Mouse (Mus musculus) midbrain, embryonic 10.5 days (tissue): ENCODE measurements around the gene Gng2. TPM values are rescaled to one million over a fixed set of nuclear protein-coding genes. Genes with fewer than 3 reads are reported as not detected.

Source experiments
- DNase-seq: peaks from one replicate; pipeline ENCODE4 v3.0.0-alpha.2; 2017; ENCODE audit warnings: low spot score
- H3K27ac ChIP-seq: fragments of 300-500 bp; sonication (generic); replicated peaks from 2 replicates; pipeline ENCODE4 v1.5.1; 2016; ENCODE audit warnings: mild to moderate bottlenecking
- H3K27me3 ChIP-seq: fragments of 300-500 bp; sonication (generic); 2 replicates; pipeline ENCODE4 v1.6.1; 2016; ENCODE audit warnings: low read depth, mild to moderate bottlenecking; ENCODE audit not compliant: poor library complexity, severe bottlenecking
- H3K36me3 ChIP-seq: fragments of 300-500 bp; sonication (generic); 2 replicates; pipeline ENCODE4 v1.6.1; 2016; ENCODE audit warnings: mild to moderate bottlenecking, moderate library complexity
- H3K4me1 ChIP-seq: fragments of 300-500 bp; sonication (generic); 2 replicates; pipeline ENCODE4 v1.6.1; 2016
- H3K4me3 ChIP-seq: fragments of 300-500 bp; sonication (generic); 2 replicates; pipeline ENCODE4 v1.5.1; 2016; ENCODE audit warnings: mild to moderate bottlenecking, moderate library complexity
- H3K9me3 ChIP-seq: fragments of 300-500 bp; sonication (generic); replicated peaks from 2 replicates; pipeline ENCODE4 v1.6.1; 2016; ENCODE audit warnings: mild to moderate bottlenecking
- WGBS: fragments of 180-500 bp; shearing (Covaris S2); methylation state at CpG from one replicate; pipeline ENCODE4 v1.1.7; 2016; 5-methylcytosine and 5-hydroxymethylcytosine counted together
- polyA plus RNA-seq: library from polyadenylated mRNA; unstranded; fragments of >200 nt; fragmentation: Nextera tagmentation; extraction: Ambion mirVana; gene quantifications from 2 replicates; pipeline ENCODE4 v1.2.1, GENCODE M21; 2016

The Gng2 gene
- polyA plus RNA-seq, 1 experiment from 2014 or later = 82.4 TPM

DNA sequence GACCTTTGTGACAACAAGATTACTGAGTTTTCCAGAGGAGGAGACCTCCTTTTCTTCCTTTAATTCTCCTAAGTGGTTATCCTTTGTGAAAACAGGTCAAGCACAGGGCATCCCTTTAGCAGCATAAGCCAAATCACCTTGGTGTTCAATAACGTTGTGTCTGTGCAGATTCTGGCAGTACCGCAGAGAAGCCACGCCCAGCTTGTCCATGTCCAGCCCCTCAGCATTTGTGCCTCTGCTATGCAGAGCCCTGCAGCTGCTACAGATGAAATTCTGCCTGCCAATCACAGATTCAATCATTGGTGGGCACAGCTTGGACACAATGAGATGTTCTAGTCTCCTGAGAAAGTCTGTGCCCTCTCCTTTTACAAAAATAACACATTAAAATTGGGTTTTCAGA, 14.4 kb upstream of the Gng2 start:
- Histone ChIP-seq H3K27me3 (no peaks in the 10 kb centered on the region), H3K9me3 (no peaks in the 10 kb centered on the region), H3K36me3 (no peaks in the 10 kb centered on the region), H3K27ac (no peak overlapping the region; the same call in 1 of the 2 replicates), H3K4me1 (peaks cover 40% of the 10 kb centered on the region), H3K4me3 (no peak overlapping the region)
- 30% methylated on average over 3 of the region's 3 CpGs for WGBS
- DNase-seq = no peak

DNA sequence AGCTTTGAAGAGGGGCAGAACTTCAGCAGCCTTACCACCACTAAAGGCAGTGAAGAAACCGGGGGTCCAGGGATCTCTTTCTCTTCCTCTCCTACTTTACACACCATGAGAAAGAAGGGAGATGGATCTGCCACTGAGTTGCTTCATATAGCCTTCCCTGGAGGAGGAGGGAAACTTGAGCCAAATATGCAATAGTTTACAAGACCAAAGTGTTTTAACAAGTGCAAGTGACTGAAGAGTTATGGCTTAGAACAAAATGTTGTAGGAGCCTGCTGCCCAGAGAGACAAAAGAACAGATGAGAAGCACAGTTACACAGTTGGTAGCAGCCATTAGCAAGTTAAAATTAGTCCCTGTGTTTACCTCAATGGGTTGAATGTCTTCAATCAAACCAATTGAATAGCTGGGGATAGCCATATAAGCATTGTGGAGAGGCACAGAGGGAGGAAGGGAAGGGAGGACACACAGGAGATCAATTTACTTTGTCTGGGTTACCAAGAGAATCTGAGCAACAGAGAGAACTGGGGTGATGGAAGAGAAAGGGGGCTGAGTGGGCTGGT, 13.1 kb upstream of the Gng2 start:
- WGBS = 85% methylated on average over 1 of the region's 1 CpGs
- Histone ChIP-seq H3K36me3 (no peaks in the 10 kb centered on the region), H3K9me3 (no peaks in the 10 kb centered on the region), H3K4me1 (peaks cover 54% of the 10 kb centered on the region), H3K4me3 (no peak overlapping the region), H3K27me3 (no peaks in the 10 kb centered on the region), H3K27ac (0 out of 2 replicates have a peak overlapping the region, but pooled peaks have one; percentile 23)
- DNase-seq = no peak

DNA sequence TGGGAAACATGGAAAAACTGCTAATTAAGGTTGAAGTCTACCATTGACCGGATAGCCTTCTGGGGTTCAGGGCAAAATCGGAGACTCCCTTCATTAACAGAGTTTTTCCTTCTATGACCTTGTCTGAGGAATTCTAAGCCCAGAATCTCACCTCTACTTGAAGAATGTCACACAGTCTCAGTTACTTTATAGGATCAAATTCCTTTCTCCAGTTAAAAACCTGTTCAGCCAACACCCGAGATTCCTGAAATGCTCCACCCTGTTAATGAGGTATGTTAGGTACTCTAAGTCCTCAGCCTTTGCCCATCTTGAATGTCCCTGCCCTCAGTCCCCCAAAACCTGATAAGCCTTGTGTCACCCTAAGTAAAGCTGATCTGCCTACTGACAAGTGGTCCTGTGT, 11.0 kb upstream of the Gng2 start:
- peak overlapping the region; percentile 97 for H3K27ac ChIP-seq
- 93% methylated on average over 3 of the region's 3 CpGs for WGBS
- no peaks in the 10 kb centered on the region for H3K9me3 ChIP-seq
- DNase-seq = no peak
- no peaks in the 10 kb centered on the region for H3K36me3 ChIP-seq
- peaks cover 72% of the 10 kb centered on the region for H3K4me1 ChIP-seq
- H3K4me3 ChIP-seq = no peak overlapping the region
- no peaks in the 10 kb centered on the region for H3K27me3 ChIP-seq

DNA sequence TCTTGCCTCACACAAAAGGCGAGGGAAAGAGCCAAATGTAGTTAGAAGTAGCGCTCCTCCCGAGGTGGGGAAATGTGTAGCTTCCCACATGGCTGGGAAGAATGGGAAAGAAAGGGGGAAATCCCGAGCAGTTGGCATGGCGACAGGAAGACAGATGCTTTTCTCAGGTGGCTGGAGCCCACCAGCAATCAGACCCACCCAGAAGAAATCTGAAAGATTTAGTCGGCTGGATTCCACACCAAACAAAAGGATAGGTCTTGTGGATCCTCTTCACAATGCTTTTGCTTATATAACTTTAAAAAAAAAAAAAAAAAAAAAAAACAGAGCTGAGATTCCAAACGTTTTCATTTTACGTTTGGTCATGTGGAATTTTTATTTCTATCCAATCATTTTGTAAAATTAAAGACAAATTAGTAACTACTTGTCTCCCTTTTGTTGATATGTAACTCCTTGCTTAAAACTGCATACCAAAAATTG, 10.0 kb upstream of the Gng2 start:
- WGBS = 9% methylated on average over 8 of the region's 8 CpGs
- Histone ChIP-seq H3K4me3 (peak overlapping the region; percentile 49), H3K27me3 (no peaks in the 10 kb centered on the region), H3K27ac (peak overlapping the region; percentile 97), H3K4me1 (peaks cover 72% of the 10 kb centered on the region), H3K36me3 (no peaks in the 10 kb centered on the region), H3K9me3 (no peaks in the 10 kb centered on the region)
- DNase-seq = no peak

DNA sequence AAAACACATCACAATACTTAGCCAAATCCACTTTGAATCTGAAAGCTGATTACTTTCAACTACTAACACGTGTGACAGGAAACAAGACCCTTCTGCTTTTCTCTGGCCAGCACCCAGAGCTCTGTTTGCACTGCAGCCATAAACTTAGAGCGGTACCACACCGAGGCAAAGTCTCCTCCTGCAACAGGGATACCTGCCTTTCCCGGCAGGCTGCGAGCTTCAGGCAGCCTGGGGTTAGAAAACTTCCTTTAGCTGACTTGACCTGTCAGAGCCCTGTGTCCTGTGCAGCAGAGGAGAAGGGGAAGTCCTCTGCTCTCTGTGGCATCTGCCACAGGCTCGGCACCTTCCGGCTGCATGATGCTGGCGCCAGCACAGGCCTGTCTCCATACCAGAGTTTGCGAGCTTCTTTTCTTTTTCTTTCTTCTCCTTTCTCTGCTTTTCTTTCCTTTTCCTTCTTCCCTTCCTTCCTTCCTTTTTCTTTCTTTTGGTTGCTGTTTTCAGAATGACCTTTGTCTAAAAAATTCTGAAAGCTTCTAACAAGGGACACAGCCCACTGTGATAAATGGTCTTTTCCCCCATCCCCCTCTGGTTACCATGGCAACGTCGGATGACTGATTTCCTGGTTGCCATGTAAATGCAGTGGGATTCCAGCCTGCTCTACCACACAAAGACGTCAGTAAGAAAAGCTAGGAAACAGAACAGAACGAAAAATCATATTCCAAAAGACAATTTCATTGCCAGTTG, 9.4 kb upstream of the Gng2 start:
- peak overlapping the region; percentile 49 for H3K4me3 ChIP-seq
- H3K9me3 ChIP-seq = no peaks in the 10 kb centered on the region
- no peaks in the 10 kb centered on the region for H3K27me3 ChIP-seq
- 4% methylated on average over 13 of the region's 13 CpGs for WGBS
- H3K27ac ChIP-seq = peak overlapping the region; percentile 97
- H3K4me1 ChIP-seq = peaks cover 66% of the 10 kb centered on the region
- peak; percentile 93 for DNase-seq
- H3K36me3 ChIP-seq = no peaks in the 10 kb centered on the region

DNA sequence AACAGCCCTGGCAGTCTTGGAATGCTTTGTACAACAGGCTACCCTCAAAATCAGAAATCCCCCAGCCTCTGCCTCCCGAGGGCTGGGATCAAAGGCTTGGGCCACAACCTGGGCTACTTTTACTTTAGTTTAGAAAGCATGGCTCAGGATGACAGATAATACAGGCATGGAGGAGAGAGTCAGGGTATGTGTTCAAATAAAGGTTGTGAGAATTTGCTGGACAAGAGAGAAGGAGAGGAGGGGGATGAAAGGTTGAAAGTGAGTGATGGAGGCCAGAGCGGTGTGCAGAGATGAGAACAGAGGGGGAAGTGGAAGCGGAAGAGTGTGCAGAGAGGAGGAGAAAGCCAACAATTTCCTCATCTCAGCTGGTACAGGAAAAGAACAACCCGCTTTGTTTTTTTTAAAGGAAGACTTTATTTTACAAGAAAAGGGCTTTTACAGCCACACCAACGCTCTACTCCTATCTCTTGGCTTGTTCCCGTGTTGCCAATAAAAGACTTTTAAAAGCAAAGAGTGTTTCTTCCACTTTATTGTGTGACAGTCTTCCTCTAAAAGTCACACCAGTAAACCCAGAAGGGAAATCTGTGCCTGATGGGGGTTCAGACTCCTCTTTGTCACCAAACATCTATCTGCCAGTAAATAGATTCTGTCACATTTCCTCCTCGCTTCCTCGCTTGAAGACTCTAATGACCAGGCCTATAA, 8.6 kb upstream of the Gng2 start:
- Histone ChIP-seq H3K9me3 (no peaks in the 10 kb centered on the region), H3K36me3 (no peaks in the 10 kb centered on the region), H3K4me3 (peak overlapping the region; percentile 49), H3K27ac (peak overlapping the region; percentile 97), H3K4me1 (peaks cover 59% of the 10 kb centered on the region), H3K27me3 (no peaks in the 10 kb centered on the region)
- WGBS = 51% methylated on average over 8 of the region's 8 CpGs
- DNase-seq = no peak

DNA sequence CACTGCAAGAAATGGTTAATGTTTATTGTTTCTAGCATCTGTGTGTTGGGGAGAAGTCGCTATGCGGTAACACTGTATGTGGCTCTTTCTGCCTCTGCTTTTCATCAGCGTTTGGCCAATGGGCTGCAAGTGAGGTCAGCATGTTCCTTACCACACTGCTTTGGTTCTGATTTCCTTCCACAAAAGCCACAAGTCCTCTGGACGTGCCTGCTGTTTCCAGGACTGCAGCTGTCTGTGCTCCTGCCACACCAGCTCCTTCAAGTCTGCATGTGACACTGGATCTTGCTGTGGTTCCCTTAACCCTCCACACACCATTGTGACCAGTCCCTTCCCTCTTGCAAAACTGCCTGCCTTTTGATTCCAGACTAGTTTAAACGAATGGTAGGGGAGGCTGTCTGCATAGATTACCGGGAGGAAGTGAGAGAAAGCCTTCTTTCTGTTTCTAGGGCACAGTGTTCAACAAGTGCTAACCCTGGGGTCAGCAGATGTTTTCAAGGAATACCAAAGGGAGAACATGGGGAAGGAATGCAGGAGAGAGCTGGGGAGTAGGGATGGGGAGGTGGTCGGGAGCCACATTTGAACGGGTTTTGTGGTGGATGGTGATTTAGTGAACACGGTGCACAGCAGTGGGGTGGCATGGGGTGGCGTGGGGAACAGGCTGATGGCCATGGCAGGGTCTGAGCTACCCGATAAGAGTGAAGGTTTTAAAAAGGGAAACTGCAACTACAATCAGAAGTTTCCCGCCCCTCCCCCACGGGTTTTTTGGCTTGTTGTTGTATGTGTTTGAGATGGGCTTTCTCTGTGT, 7.9 kb upstream of the Gng2 start:
- peak; percentile 62 for DNase-seq
- Histone ChIP-seq H3K4me3 (peak overlapping the region; percentile 49), H3K27me3 (no peaks in the 10 kb centered on the region)

DNA sequence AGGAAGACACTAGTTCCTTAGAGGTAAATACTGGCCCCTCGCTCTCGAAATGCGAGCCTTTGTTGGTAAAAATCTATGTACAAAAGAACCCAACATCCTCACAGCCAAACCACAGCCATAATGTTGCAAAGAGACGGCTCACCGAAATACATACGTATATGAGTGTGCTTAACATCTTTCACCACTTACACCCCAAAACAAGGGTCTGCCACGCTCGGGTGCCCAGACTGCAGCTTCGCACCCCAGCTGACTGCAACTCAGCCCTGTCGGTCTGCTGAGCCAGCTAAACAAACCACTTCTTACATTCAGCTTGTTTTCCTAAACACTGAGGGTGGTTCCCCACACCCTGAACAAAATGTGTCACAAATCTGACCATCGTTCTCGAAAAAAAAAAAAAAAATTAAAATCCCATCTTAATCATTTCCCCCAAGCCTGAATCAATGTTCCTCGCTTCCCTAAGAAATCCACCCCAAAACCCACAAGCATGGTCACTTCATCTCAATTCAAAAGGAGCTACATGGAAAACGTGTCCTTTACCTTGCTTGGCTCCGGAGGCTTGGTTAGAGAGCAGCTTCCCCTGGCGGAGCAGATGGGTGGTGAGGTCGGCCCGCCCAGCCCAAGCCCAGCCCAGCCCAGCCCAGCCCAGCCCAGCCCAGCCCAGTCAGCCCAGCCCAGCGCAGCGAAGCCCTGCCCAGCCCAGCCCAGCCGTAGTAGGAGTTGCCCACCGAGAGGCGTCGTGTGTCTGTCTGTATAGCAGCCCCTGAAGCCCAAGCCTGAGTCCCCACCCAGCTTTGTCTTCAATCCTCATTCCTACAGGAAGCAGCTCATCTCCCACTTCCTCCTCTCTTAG, 781 bp downstream of the Gng2 start:
- H3K4me1 ChIP-seq = peaks cover 58% of the 10 kb centered on the region
- peak overlapping the region; percentile 61 for H3K4me3 ChIP-seq

More for the DNA sequence above, 7.9 kb upstream of the Gng2 start:
- WGBS = 13% methylated on average over 13 of the region's 13 CpGs
- Histone ChIP-seq H3K4me1 (peaks cover 58% of the 10 kb centered on the region), H3K36me3 (no peaks in the 10 kb centered on the region), H3K9me3 (no peaks in the 10 kb centered on the region), H3K27ac (peak overlapping the region; percentile 97)

DNA sequence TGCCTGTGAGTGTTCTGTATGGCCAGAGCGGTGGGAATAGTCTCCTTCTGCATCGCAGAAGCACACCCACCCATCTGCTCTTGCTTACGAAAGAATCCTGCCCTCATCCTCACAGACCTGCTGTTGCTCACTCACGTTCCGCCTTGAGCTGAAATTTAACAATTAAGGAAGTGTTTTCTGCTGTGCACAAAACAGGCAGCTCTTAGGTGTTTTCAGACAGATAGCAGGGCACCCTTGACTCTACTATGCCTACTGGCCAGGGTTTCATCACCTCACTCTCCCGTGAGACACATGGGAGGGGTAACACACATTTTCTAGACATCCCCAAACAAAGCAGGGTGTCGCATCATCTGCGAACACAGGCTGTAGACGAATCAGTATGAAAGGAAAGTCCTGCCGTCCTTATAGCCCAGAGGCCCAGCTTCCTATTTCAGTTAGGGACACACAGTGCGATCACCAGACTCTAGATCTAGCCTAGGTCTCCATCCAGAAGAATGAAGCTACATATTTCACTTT, 2.4 kb downstream of the Gng2 start:
- Histone ChIP-seq H3K27me3 (peaks cover 3% of the 10 kb centered on the region; the same call in 1 of the 2 replicates), H3K4me1 (peaks cover 67% of the 10 kb centered on the region), H3K9me3 (no peaks in the 10 kb centered on the region), H3K4me3 (peak overlapping the region; percentile 61), H3K36me3 (no peaks in the 10 kb centered on the region), H3K27ac (peak overlapping the region; percentile 90)
- DNase-seq = no peak
- 52% methylated on average over 11 of the region's 11 CpGs for WGBS

More for the DNA sequence above, 781 bp downstream of the Gng2 start:
- 1% methylated on average over 24 of the region's 24 CpGs for WGBS
- DNase-seq = peak; percentile 90
- Histone ChIP-seq H3K9me3 (no peaks in the 10 kb centered on the region), H3K36me3 (no peaks in the 10 kb centered on the region), H3K27ac (peak overlapping the region; percentile 90), H3K27me3 (peaks cover 5% of the 10 kb centered on the region; the same call in 1 of the 2 replicates)

DNA sequence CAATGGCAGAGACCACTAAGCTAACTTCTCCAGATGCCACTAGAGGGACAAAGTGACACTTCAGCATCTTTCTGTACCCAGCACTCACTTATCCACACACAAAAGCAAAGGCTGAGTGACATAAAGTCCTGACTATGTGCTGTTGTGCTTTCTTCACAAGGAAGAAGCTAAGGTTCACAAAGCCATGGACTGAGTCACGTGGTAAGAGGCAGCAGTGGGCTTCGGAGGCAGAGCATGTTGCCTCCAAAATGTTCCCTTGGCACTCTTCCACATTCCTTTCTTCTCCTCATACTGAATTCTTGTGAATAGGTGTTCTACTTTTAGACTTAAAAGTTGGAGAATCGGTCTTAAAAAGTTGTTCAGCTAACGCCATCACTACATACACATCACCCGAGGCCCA, 3.0 kb downstream of the Gng2 start:
- no peaks in the 10 kb centered on the region for H3K9me3 ChIP-seq
- peak overlapping the region; percentile 90 for H3K27ac ChIP-seq
- peak overlapping the region; percentile 61; the same call in 1 of the 2 replicates for H3K4me3 ChIP-seq
- H3K4me1 ChIP-seq = peaks cover 69% of the 10 kb centered on the region
- no peak for DNase-seq
- WGBS = 92% methylated on average over 5 of the region's 5 CpGs
- H3K36me3 ChIP-seq = no peaks in the 10 kb centered on the region
- no peaks in the 10 kb centered on the region for H3K27me3 ChIP-seq

DNA sequence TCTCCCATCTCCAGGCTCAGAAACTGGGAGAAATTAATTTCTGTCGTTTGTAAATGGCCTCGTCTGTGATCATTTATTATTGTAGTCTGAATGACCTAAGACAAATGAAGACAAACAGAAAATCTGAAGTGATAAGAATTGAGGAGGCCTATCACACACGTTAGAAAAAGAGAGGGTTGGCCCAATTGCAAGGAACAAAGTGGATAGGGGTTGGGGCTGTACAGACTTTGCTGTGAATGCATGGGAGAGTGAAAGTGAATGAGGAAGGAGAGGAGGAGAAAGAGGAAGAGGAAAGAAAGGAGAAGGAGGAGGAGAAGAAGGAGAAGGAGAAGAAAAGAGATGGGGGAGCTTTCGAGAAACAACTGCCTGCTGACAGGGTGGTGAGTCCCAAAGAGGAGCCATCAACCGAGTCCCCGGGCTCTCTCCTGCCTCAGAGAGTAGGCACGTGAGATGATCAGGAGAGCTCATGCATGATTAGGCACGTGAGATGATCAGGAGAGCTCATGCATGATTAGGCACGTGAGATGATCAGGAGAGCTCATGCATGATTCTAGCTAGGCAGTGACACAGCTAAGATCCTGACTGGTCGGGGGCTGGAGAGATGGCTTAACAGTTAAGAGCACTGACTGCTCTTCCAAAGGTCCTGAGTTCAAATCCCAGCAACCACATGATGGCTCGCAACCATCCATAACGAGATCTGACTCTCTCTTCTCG, 5.0 kb downstream of the Gng2 start:
- no peak overlapping the region for H3K27ac ChIP-seq

More for the DNA sequence above, 5.0 kb downstream of the Gng2 start:
- no peaks in the 10 kb centered on the region for H3K27me3 ChIP-seq
- H3K9me3 ChIP-seq = no peaks in the 10 kb centered on the region
- 0 out of 2 replicates have a peak, but pooled peaks cover 3% of the 10 kb centered on the region for H3K36me3 ChIP-seq
- 90% methylated on average over 13 of the region's 13 CpGs for whole genome bisulfite sequencing
- peaks cover 72% of the 10 kb centered on the region for H3K4me1 ChIP-seq
- H3K4me3 ChIP-seq = no peak overlapping the region
- no peak for DNase-seq
